Mouse (Mus musculus) hindbrain, embryonic 14.5 days (tissue): ENCODE data around the gene Cacng8. TPM values are rescaled to one million over a fixed set of nuclear protein-coding genes. Genes with fewer than 3 reads are reported as not detected.

Source experiments
- ATAC-seq: fragments of 200-750 bp; cut with Nextera tagmentation; 2 replicates; pipeline ENCODE4 v1.8.0; 2017; ENCODE audit warnings: moderate number of reproducible peaks, mild to moderate bottlenecking, moderate TSS enrichment, moderate library complexity; ENCODE audit not compliant: low FRiP score
- DNase-seq: peaks from one replicate; pipeline ENCODE4 v3.0.0-alpha.2; 2015; ENCODE audit warnings: low spot score
- H3K27ac ChIP-seq: fragments of 300-500 bp; sonication (generic); 2 replicates; pipeline ENCODE4 v1.5.1; 2014; ENCODE audit warnings: mild to moderate bottlenecking, moderate library complexity
- H3K27me3 ChIP-seq: fragments of 300-500 bp; sonication (generic); 2 replicates; pipeline ENCODE4 v1.6.1; 2014; ENCODE audit warnings: mild to moderate bottlenecking, low read length, mixed read lengths; ENCODE audit not compliant: control insufficient read depth, insufficient read depth
- H3K36me3 ChIP-seq: fragments of 300-500 bp; sonication (generic); replicated peaks from 2 replicates; pipeline ENCODE4 v1.6.1; 2014; ENCODE audit not compliant: control insufficient read depth, insufficient read depth
- H3K4me1 ChIP-seq: fragments of 300-500 bp; sonication (generic); replicated peaks from 2 replicates; pipeline ENCODE4 v1.6.1; 2014; ENCODE audit warnings: antibody characterized with exemption, low read length, mixed read lengths; ENCODE audit not compliant: control insufficient read depth, insufficient read depth
- H3K4me2 ChIP-seq: fragments of 300-500 bp; sonication (generic); replicated peaks from 2 replicates; pipeline ENCODE4 v1.6.1; 2014; ENCODE audit warnings: mild to moderate bottlenecking, moderate library complexity
- H3K4me3 ChIP-seq: fragments of 300-500 bp; sonication (generic); replicated peaks from 2 replicates; pipeline ENCODE4 v1.5.1; 2014; ENCODE audit warnings: mild to moderate bottlenecking, low read length
- H3K9ac ChIP-seq: fragments of 300-500 bp; sonication (generic); 2 replicates; pipeline ENCODE4 v1.6.1; 2014
- H3K9me3 ChIP-seq: fragments of 300-500 bp; sonication (generic); 2 replicates; pipeline ENCODE4 v1.6.1; 2016; ENCODE audit warnings: low read length; ENCODE audit not compliant: control insufficient read depth
- WGBS: fragments of 180-500 bp; shearing (Covaris S2); extraction: QIAGEN DNeasy Blood & Tissue Kit; methylation state at CpG from one replicate; pipeline ENCODE4 v1.1.7; 2014; 5-methylcytosine and 5-hydroxymethylcytosine counted together
- polyA plus RNA-seq: library from polyadenylated mRNA; unstranded; fragments of >200 nt; fragmentation: Nextera tagmentation; extraction: Ambion mirVana; gene quantifications from 2 replicates; pipeline ENCODE4 v1.2.1, GENCODE M21; 2014

The Cacng8 gene
- polyA plus RNA-seq, 1 experiment from 2014 or later, result 11.5 TPM

DNA sequence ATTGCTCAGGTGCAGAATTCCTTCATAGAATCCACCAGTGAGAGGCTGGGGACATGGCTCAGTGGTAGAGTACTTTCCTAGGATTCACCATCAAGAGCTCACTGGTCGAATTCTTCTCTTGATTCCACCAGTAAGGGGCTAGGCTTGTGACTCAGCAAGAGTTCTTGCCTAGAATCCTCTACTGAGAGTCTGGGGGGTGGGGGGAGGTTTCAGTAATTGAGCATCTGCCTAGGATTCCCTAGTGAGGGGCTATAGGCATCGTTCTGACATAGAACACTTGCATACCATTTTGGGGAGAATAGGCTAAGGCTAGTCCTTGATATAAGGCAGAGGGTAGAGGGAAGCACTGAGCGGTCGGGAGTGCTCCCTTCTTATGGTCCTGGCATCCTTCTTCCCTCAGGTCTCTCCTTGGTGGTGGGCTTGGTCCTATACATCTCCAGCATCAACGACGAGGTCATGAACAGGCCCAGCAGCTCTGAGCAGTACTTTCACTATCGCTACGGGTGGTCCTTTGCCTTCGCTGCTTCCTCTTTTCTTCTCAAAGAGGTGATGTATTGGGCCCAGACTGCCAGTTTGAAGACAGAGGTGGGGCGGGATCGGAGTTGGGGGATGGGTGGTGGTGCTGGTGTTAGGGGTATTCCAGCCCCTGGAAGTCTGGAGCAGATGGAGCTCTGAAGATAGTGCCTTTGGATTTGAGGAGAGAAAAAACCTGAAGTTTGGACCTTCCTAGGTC, 24.8 kb upstream of the Cacng8 start:
- WGBS, result 33% methylated on average over 11 of the region's 11 CpGs
- Histone ChIP-seq H3K27ac (no peak overlapping the region), H3K27me3 (no peaks in the 10 kb centered on the region; the same call in 1 of the 2 replicates), H3K9me3 (no peaks in the 10 kb centered on the region), H3K4me1 (no peaks in the 10 kb centered on the region), H3K4me2 (no peak overlapping the region), H3K4me3 (no peak overlapping the region), H3K9ac (no peak overlapping the region), H3K36me3 (peaks cover 27% of the 10 kb centered on the region)
- no peak for DNase-seq
- ATAC-seq, result no peak

DNA sequence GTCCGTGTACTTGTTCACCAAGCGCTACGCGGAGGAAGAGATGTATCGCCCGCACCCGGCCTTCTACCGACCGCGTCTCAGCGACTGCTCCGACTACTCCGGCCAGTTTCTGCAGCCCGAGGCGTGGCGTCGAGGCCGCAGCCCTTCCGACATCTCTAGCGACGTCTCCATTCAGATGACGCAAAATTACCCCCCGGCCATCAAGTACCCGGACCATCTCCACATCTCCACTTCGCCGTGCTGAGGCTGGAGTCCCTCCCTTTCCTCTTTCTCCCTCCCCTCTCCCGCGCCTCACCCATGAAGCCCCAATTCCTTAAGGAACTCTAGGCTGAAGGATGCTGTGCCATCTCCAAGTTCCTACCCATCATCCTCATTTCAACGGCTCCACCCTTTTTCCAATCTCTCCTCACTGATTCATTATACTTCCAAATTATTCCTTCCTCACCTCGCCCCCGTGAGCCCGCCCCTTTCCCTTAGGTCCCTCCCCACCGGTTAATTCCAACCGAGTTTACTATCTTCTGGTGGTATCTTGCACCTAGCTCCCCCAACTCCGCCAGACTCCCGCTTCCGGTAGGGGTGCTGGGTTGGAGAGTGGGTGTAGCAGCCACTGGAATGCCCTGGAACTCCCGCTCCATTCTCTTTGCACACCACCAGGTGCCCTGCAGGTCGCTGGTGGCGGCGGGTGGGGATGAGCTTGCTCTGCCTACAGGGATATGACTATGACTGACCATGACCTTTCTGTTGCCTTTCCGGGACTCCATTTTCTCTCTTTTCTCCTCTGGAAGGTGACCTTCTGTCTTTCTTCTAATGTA, 23.6 kb upstream of the Cacng8 start:
- no peak for DNase-seq
- WGBS, result 20% methylated on average over 42 of the region's 42 CpGs
- Histone ChIP-seq H3K4me1 (no peaks in the 10 kb centered on the region), H3K36me3 (peaks cover 25% of the 10 kb centered on the region), H3K4me3 (no peak overlapping the region), H3K9ac (no peak overlapping the region), H3K9me3 (no peaks in the 10 kb centered on the region), H3K27me3 (no peaks in the 10 kb centered on the region; the same call in 1 of the 2 replicates), H3K27ac (no peak overlapping the region), H3K4me2 (no peak overlapping the region)
- ATAC-seq, result no peak

DNA sequence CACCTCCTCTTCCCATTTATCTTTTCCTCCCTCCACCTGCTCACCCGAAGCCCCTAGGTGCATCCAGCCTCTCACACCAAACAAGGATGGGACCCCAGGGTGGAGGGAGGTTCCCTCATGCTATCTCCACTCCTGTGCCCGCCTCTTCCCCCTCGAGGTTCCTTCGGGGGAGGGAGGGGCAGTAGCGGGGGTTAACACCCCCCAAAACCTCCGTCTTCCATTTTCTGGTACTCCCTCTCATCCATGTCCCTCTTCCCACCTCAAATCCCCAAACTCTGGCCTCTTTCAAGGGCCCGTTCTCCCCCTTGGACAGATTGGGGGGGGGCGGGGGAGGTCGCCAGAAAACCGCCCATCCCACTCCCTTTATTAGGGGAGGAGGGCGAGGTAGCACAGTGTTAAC, 22.9 kb upstream of the Cacng8 start:
- ATAC-seq, result no peak
- H3K36me3 ChIP-seq, result peaks cover 20% of the 10 kb centered on the region
- no peak for DNase-seq
- H3K9me3 ChIP-seq, result no peaks in the 10 kb centered on the region
- H3K27me3 ChIP-seq, result no peaks in the 10 kb centered on the region; the same call in 1 of the 2 replicates
- H3K9ac ChIP-seq, result no peak overlapping the region
- H3K4me3 ChIP-seq, result no peak overlapping the region
- H3K4me1 ChIP-seq, result no peaks in the 10 kb centered on the region
- 11% methylated on average over 11 of the region's 11 CpGs for WGBS
- H3K27ac ChIP-seq, result no peak overlapping the region
- H3K4me2 ChIP-seq, result no peak overlapping the region; the same call in 1 of the 2 replicates

DNA sequence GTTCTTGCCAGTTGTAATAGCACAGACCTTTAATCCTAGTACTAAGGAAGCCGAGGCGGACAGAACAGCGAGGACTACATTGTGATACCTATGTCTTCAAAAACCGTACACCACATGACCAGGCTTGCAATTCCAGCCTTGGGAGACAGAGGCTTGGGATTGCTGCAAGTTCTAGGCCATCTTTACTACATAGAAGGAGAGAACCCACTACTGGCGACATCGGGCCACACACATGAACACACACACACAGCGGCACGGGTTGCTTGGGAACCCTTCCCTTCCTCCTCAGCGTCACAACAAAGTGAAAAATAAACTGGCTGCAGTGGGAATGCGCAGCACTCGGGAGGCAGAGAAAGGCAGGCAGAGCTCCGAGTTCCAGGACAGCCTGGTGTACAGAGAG, 22.2 kb upstream of the Cacng8 start:
- Histone ChIP-seq H3K9ac (no peak overlapping the region), H3K4me2 (no peak overlapping the region), H3K36me3 (peaks cover 20% of the 10 kb centered on the region), H3K9me3 (no peaks in the 10 kb centered on the region), H3K4me3 (no peak overlapping the region), H3K27me3 (no peaks in the 10 kb centered on the region; the same call in 1 of the 2 replicates), H3K4me1 (no peaks in the 10 kb centered on the region), H3K27ac (no peak overlapping the region)
- ATAC-seq, result no peak
- 31% methylated on average over 12 of the region's 12 CpGs for WGBS
- DNase-seq, result no peak

DNA sequence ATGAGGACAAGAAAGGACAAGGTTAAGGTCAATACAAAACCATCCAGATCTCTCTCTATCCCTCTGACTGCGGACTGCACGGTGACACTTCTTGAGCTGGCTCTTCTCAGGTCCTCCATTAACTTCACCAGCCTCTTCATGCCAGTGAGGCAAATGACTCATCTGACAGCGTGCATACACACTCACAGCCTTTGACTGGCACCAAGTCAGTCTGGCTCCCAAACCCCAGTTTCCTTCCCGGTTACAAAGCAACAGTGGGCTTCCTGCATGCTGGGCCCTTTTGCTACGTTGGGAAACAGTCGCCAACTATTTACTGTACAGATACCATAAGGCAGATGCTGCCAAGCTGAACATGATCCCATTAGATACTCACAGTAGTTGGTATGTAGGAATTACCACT, 21.3 kb upstream of the Cacng8 start:
- DNase-seq (no peak), ATAC-seq (no peak)
- Histone ChIP-seq H3K4me1 (no peaks in the 10 kb centered on the region), H3K36me3 (peaks cover 18% of the 10 kb centered on the region), H3K4me3 (no peak overlapping the region), H3K27me3 (no peaks in the 10 kb centered on the region; the same call in 1 of the 2 replicates), H3K9me3 (no peaks in the 10 kb centered on the region), H3K9ac (no peak overlapping the region), H3K27ac (no peak overlapping the region), H3K4me2 (no peak overlapping the region)
- WGBS, result 66% methylated on average over 6 of the region's 6 CpGs

DNA sequence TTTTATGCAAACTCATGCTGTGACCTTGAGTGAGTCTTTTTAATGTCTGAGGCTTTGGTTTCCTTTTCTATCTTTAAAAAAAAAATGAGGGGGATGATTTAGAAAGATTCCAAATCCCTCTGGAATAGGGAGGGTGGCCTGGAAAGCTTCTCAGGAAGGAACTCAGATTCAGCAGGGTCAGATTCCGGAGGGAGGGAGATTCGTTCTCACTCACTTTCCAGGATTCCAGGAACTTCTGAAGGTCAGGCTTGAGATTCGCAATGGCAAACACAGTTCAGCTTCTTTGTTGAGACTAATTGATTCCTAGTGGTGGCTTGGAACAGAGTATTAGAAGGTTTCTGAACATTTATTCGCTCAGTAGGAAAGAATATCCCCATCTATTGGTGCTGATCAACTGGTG, 20.1 kb upstream of the Cacng8 start:
- 62% methylated on average over 4 of the region's 4 CpGs for WGBS
- H3K36me3 ChIP-seq, result peaks cover 6% of the 10 kb centered on the region; the same call in 1 of the 2 replicates
- H3K27ac ChIP-seq, result no peak overlapping the region
- no peak for ATAC-seq
- H3K4me3 ChIP-seq, result no peak overlapping the region
- no peak overlapping the region for H3K4me2 ChIP-seq
- no peaks in the 10 kb centered on the region; the same call in 1 of the 2 replicates for H3K27me3 ChIP-seq
- H3K4me1 ChIP-seq, result no peaks in the 10 kb centered on the region
- H3K9me3 ChIP-seq, result no peaks in the 10 kb centered on the region
- H3K9ac ChIP-seq, result no peak overlapping the region
- no peak for DNase-seq

DNA sequence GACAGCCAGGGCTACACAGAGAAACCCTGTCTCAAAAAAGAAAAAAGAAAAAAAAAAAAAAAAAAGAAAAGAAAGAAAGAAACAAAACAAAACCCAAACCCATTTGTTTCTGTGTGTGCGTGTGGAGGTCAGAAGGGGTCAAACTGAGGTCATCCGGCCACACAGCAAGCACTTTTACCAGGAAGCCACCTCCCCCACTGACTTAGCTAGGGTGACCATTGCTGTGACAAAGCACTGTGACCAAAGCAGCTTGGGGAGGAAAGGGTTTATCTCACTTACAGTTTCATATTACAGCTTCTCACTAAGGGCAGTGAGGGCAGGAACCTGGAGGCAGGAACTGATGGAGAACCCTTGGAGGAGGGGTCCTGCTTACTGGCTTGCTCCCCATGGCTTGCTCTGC, 18.1 kb upstream of the Cacng8 start:
- H3K36me3 ChIP-seq, result no peaks in the 10 kb centered on the region
- H3K4me3 ChIP-seq, result no peak overlapping the region
- ATAC-seq (no peak), DNase-seq (no peak)
- no peaks in the 10 kb centered on the region for H3K4me1 ChIP-seq
- H3K27ac ChIP-seq, result no peak overlapping the region
- H3K9ac ChIP-seq, result no peak overlapping the region
- H3K4me2 ChIP-seq, result no peak overlapping the region
- no peaks in the 10 kb centered on the region for H3K9me3 ChIP-seq
- WGBS, result 60% methylated on average over 2 of the region's 2 CpGs
- H3K27me3 ChIP-seq, result no peaks in the 10 kb centered on the region

DNA sequence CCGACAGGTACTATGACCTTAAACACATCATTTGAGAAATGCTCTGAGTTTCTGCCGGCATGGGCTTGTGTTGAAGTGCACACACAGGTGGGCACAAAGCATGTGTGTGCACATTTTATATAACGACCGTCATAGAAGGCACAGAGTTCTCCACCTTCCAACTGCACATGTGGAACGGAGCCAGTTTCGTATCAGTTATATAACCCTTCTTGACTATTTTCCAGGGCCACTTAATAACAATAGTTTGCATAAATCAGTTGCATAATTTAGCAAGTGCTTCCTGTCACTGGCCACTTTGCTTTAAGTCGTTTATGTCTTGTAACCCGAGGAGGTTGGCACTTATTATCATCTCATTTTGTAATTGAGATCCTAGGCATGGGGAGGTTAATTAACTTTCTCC, 16.7 kb upstream of the Cacng8 start:
- ATAC-seq, result no peak
- no peak overlapping the region for H3K4me2 ChIP-seq
- no peaks in the 10 kb centered on the region for H3K4me1 ChIP-seq
- H3K9me3 ChIP-seq, result no peaks in the 10 kb centered on the region
- H3K27ac ChIP-seq, result no peak overlapping the region
- H3K9ac ChIP-seq, result no peak overlapping the region
- H3K36me3 ChIP-seq, result no peaks in the 10 kb centered on the region
- no peak for DNase-seq
- H3K4me3 ChIP-seq, result no peak overlapping the region
- no peaks in the 10 kb centered on the region for H3K27me3 ChIP-seq
- 87% methylated on average over 8 of the region's 8 CpGs for WGBS

DNA sequence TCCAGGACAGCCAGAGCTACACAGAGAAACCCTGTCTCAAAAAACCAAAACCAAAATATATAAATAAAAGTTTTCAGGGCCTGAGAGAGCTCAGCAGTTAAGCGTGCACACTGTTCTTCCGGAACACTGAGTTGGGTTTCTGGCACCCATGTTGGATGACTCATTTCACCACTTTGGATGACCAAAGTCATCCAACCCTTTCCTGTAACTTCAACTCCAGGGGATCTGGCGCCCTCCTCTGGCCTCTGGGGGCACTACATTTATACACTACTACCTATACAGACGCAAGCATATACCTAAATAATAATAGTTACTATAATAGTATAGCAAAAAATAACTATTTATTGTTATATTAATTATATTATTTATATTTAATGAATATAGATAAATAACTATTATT, 13.7 kb upstream of the Cacng8 start:
- H3K27ac ChIP-seq, result no peak overlapping the region
- 51% methylated on average over 4 of the region's 4 CpGs for WGBS
- H3K4me1 ChIP-seq, result no peaks in the 10 kb centered on the region
- ATAC-seq, result no peak
- H3K9ac ChIP-seq, result no peak overlapping the region
- H3K36me3 ChIP-seq, result no peaks in the 10 kb centered on the region
- H3K4me2 ChIP-seq, result no peak overlapping the region
- H3K27me3 ChIP-seq, result no peaks in the 10 kb centered on the region
- H3K4me3 ChIP-seq, result no peak overlapping the region
- DNase-seq, result no peak
- no peaks in the 10 kb centered on the region for H3K9me3 ChIP-seq
